Mouse (Mus musculus): Measurements from ENCODE around the gene Gas8. TPM values are rescaled to one million over a fixed set of nuclear protein-coding genes. Genes with fewer than 3 reads are reported as not detected.

Gene Gas8
- 6.4 and 14.5 TPM in 2 replicates for polyA plus RNA-seq (2012; rRNA removed; ENCODE audit: low replicate concordance)

DNA sequence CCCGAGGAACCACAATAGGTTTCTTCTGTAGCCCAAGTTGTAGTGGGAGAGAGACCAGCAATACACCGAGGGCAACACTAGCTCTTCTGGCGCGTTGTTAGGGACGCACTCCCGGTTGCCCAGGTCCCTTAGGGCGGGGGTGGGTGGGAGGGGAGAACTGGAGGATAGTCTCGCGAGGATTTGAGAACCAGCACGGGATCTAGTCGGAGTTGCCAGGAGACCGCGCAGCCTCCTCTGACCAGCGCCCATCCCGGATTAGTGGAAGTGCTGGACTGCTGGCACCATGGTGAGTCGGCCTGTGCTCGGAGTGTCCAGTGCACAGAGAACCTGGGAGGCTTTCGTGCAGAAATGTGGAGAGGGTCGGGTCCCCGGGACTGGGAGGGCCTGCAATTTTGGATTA is at the start of gene Gas8:
TSS of gene Gas8 (plus strand) at position 168 of the 400 bp plus-strand sequence.

GRCm38 (mm10) chr8:123477737-123478258 is 40.8 kb upstream of the Gas8 start, which contains the start of gene Afg3l1:
Afg3l1 (plus strand) TSS chr8:123477903.

GRCm38 (mm10) chr8:123514781-123515539 is 3.7 kb upstream of the Gas8 start, which contains the start of gene Dbndd1:
Dbndd1 (minus strand) TSS chr8:123515463.

Other genes starting within 250 kb of the Gas8 start
- 4.5 and 29.1 TPM in 2 replicates for gene Fanca, start 200.3 kb upstream of the Gas8 start, polyA plus RNA-seq (2012; rRNA removed; ENCODE audit: low replicate concordance)
- 0.46 and 3.7 TPM in 2 replicates for gene Spire2, start 186.1 kb upstream of the Gas8 start, polyA plus RNA-seq (2012; rRNA removed; ENCODE audit: low replicate concordance)
- 221 and 244 TPM in 2 replicates for gene Tcf25, start 145.1 kb upstream of the Gas8 start, polyA plus RNA-seq (2012; rRNA removed; ENCODE audit: low replicate concordance)
- gene Mc1r, start 111.7 kb upstream of the Gas8 start, polyA plus RNA-seq (2012; rRNA removed; ENCODE audit: low replicate concordance), result not detected in 2 replicates
- 0.93 and 1.2 TPM in 2 replicates for gene Tubb3, start 107.4 kb upstream of the Gas8 start, polyA plus RNA-seq (2012; rRNA removed; ENCODE audit: low replicate concordance)
- gene Def8, start 95.3 kb upstream of the Gas8 start, polyA plus RNA-seq (2012; rRNA removed; ENCODE audit: low replicate concordance), result 37.6 and 47.4 TPM in 2 replicates
- 27.1 and 38.6 TPM in 2 replicates for gene Afg3l1, start 40.9 kb upstream of the Gas8 start, polyA plus RNA-seq (2012; rRNA removed; ENCODE audit: low replicate concordance)
- gene Dbndd1, start 3.4 kb upstream of the Gas8 start, polyA plus RNA-seq (2012; rRNA removed; ENCODE audit: low replicate concordance), result 0.40 TPM in 1 of 2 replicates, not detected in the other
- gene Rhou, start 135.1 kb downstream of the Gas8 start, polyA plus RNA-seq (2012; rRNA removed; ENCODE audit: low replicate concordance), result 12.4 and 33.5 TPM in 2 replicates

All from subcutaneous adipose tissue, adult 2 months (tissue).